Mouse (Mus musculus) intestine, postnatal 0 days (tissue): ENCODE results near the gene Atg101. TPM values are rescaled to one million over a fixed set of nuclear protein-coding genes. Genes with fewer than 3 reads are reported as not detected.

Source experiments
- ATAC-seq: fragments of 200-750 bp; cut with Nextera tagmentation; 2 replicates; pipeline ENCODE4 v1.8.0; 2017; ENCODE audit warnings: mild to moderate bottlenecking, moderate TSS enrichment, moderate library complexity
- H3K27ac ChIP-seq: fragments of 300-500 bp; sonication (generic); 2 replicates; pipeline ENCODE4 v1.5.1; 2014; ENCODE audit warnings: mild to moderate bottlenecking, low read depth, low read length, moderate library complexity
- H3K27me3 ChIP-seq: fragments of 300-500 bp; sonication (generic); replicated peaks from 2 replicates; pipeline ENCODE4 v1.6.1; 2014; ENCODE audit warnings: low read length, mixed read lengths; ENCODE audit not compliant: control insufficient read depth, insufficient read depth
- H3K36me3 ChIP-seq: fragments of 300-500 bp; sonication (generic); 2 replicates; pipeline ENCODE4 v1.6.1; 2014; ENCODE audit warnings: mild to moderate bottlenecking, moderate library complexity; ENCODE audit not compliant: control insufficient read depth, insufficient read depth
- H3K4me1 ChIP-seq: fragments of 300-500 bp; sonication (generic); replicated peaks from 2 replicates; pipeline ENCODE4 v1.6.1; 2014; ENCODE audit warnings: antibody characterized with exemption, low read length, mixed read lengths; ENCODE audit not compliant: control insufficient read depth, insufficient read depth
- H3K4me2 ChIP-seq: fragments of 300-500 bp; sonication (generic); replicated peaks from 2 replicates; pipeline ENCODE4 v1.6.1; 2014; ENCODE audit warnings: low read depth, mild to moderate bottlenecking, moderate library complexity
- H3K4me3 ChIP-seq: fragments of 300-500 bp; sonication (generic); 2 replicates; pipeline ENCODE4 v1.5.1; 2014; ENCODE audit warnings: low read depth, low read length
- H3K9ac ChIP-seq: fragments of 300-500 bp; sonication (generic); 2 replicates; pipeline ENCODE4 v1.6.1; 2014; ENCODE audit warnings: mild to moderate bottlenecking, low read depth, low read length
- H3K9me3 ChIP-seq: fragments of 300-500 bp; sonication (generic); 2 replicates; pipeline ENCODE4 v1.6.1; 2016; ENCODE audit warnings: mixed run types; ENCODE audit not compliant: control insufficient read depth
- CTCF ChIP-seq: sonication (generic); IDR thresholded peaks from 2 replicates; pipeline ENCODE4 v1.5.1; 2016; ENCODE audit warnings: low read depth, mild to moderate bottlenecking, control low read depth, antibody characterized with exemption, moderate library complexity
- WGBS: fragments of 180-500 bp; shearing (Covaris S2); extraction: QIAGEN DNeasy Blood & Tissue Kit; methylation state at CpG from one replicate; pipeline ENCODE4 v1.1.7; 2014; 5-methylcytosine and 5-hydroxymethylcytosine counted together
- polyA plus RNA-seq: library from polyadenylated mRNA; unstranded; fragments of >200 nt; fragmentation: Nextera tagmentation; extraction: Ambion mirVana; gene quantifications from 2 replicates; pipeline ENCODE4 v1.2.1, GENCODE M21; 2015

The Atg101 gene
- polyA plus RNA-seq, 1 experiment from 2014 or later, result 50.9 TPM

DNA sequence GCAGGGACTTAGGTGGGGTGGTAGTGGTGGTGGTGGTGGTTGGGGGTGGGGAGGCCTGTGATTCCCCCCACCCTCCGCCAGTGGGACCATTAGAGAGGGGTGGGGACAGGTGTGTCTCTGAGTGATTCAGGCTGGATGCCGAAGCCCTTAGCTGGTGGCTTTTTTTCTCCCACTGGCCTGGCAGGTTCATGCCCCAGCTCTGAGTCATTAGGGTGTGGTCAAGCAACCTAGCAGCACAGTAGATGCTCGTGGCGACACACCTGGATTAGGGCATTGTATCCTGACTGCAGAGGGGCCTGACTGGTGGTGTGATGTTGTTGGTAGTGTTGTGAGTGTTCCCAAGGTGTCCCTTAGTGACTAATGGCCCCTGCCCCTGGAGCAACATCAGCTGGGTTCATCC is 47.0 kb downstream of the Atg101 start:
- Histone ChIP-seq H3K9ac (no peak overlapping the region), H3K27me3 (no peaks in the 10 kb centered on the region), H3K4me1 (no peaks in the 10 kb centered on the region), H3K36me3 (no peaks in the 10 kb centered on the region), H3K4me2 (no peak overlapping the region), H3K27ac (no peak overlapping the region), H3K9me3 (no peaks in the 10 kb centered on the region), H3K4me3 (no peak overlapping the region)
- ATAC-seq, result peak; percentile 8; the same call in 1 of the 2 replicates
- no peak for TF ChIP-seq CTCF
- 39% methylated on average over 4 of the region's 4 CpGs for WGBS

DNA sequence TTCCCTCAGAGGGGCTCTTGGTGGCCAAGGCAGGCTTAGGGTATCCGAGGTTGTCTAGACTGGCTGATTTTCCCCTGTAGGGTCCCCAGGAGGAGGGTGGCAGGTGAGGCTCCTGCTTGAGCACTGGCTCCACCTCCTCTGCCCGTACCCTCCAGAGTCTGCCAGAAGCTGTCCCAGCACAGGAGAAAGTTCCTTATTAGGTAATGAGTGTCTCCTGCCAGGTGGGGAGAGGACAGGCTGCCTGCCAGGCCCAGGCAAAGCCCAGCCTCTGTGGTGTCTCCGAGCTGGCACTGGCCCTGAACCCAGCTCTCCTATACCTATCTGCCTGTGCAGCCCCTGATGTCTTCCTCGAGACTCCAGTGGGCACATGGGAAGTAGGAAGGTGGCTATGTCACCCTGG is 48.3 kb downstream of the Atg101 start:
- no peak for ATAC-seq
- Histone ChIP-seq H3K27me3 (no peaks in the 10 kb centered on the region), H3K36me3 (no peaks in the 10 kb centered on the region), H3K4me2 (no peak overlapping the region), H3K9me3 (no peaks in the 10 kb centered on the region), H3K9ac (no peak overlapping the region), H3K27ac (no peak overlapping the region), H3K4me1 (no peaks in the 10 kb centered on the region), H3K4me3 (no peak overlapping the region)
- TF ChIP-seq CTCF, result no peak
- WGBS, result 71% methylated on average over 4 of the region's 4 CpGs

DNA sequence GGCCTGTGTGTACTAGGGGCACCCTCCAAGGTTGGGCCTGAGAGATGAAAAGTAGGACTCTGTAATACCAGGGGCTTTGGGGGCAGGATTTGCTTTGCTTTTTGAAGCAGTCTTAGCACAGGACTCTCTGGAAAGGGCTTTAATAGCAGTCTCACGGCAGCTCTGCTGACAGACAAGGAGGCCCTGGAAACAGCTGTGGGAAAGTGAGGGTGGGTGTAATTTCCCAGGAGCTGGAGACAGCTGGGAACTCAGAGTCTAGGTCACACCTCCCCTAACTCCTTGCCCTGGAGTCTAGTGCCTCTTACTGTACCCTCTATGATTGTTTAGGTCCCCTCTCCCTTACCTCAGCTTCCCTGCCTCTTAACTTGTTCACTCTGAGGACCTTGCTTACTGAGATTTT is 49.1 kb downstream of the Atg101 start:
- Histone ChIP-seq H3K27me3 (no peaks in the 10 kb centered on the region), H3K9me3 (no peaks in the 10 kb centered on the region), H3K4me3 (no peak overlapping the region), H3K36me3 (no peaks in the 10 kb centered on the region), H3K4me2 (no peak overlapping the region), H3K27ac (no peak overlapping the region), H3K4me1 (no peaks in the 10 kb centered on the region), H3K9ac (no peak overlapping the region)
- no peak for TF ChIP-seq CTCF
- ATAC-seq, result no peak
- WGBS, result 32% methylated on average over 1 of the region's 1 CpGs

DNA sequence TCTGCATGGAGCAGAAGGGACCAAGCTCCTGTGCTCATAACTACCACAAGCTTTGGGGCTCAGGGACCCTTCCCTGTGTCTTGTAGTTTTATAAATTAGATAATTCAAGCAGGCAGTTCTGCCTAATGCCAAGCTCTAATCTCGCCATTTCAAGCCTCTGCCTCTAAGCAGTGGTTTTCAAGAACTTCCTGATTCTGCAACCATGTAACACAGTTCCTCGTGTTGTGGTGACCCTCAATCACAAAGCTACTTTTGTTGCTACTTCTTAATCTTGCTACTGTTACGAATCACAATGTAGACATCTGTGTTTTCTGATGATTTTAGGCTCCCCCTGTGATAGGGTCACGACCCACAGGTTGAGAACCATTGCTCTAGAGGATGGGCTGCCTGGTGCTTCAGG is 49.6 kb downstream of the Atg101 start:
- Histone ChIP-seq H3K27me3 (no peaks in the 10 kb centered on the region), H3K9me3 (no peaks in the 10 kb centered on the region), H3K4me2 (no peak overlapping the region), H3K9ac (no peak overlapping the region), H3K4me1 (no peaks in the 10 kb centered on the region), H3K4me3 (no peak overlapping the region), H3K36me3 (no peaks in the 10 kb centered on the region), H3K27ac (no peak overlapping the region)
- WGBS, result 70% methylated on average over 4 of the region's 4 CpGs
- ATAC-seq, result no peak
- TF ChIP-seq CTCF, result no peak

DNA sequence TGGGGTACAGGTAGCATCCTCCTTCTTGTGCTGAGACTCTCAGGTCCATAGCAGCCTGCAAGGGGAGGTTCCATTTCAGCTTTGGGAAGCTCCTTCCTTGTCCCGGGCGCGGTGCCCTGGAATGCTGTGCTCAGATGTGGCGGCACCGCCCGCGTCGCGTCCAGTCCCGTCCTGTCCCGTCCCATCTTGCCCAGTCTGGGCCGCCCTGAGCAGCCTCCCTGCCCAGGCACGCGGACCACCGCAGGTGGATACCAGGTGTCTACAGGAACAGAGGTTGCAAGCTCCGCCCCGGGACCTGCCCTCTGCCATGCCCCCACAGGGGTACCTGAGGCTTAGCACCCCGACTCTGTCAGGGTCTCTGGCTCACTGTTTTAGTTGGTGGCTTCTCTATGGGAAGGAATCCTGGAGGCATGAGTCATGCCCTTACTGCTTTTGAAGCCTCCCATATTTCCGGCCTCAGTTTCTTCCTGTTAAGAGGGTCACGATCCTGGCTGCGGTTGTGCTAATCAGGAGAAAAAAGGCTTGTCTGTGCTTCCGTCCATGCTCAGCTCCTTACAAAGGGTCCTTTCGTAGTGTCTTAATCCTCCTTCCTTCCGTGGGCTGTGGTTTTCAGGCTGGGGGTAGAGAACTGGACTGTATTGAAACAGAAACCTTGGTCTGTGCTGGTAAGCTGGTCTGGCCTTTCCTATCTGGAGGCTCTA is 52.6 kb downstream of the Atg101 start:
- H3K36me3 ChIP-seq, result no peaks in the 10 kb centered on the region
- no peak overlapping the region; the same call in 1 of the 2 replicates for H3K4me2 ChIP-seq
- H3K27ac ChIP-seq, result no peak overlapping the region
- 47% methylated on average over 24 of the region's 24 CpGs for WGBS
- TF ChIP-seq CTCF, result no peak
- H3K9me3 ChIP-seq, result no peaks in the 10 kb centered on the region
- no peak for ATAC-seq
- H3K9ac ChIP-seq, result no peak overlapping the region
- H3K4me3 ChIP-seq, result no peak overlapping the region
- no peaks in the 10 kb centered on the region for H3K27me3 ChIP-seq
- H3K4me1 ChIP-seq, result no peaks in the 10 kb centered on the region

- Histone ChIP-seq H3K36me3 (no peaks in the 10 kb centered on the region), H3K9ac (no peak overlapping the region), H3K27me3 (no peaks in the 10 kb centered on the region), H3K27ac (no peak overlapping the region), H3K4me2 (no peak overlapping the region), H3K4me1 (no peaks in the 10 kb centered on the region), H3K4me3 (no peak overlapping the region), H3K9me3 (no peaks in the 10 kb centered on the region)
- TF ChIP-seq CTCF, result no peak
- 67% methylated on average over 4 of the region's 4 CpGs for WGBS
- ATAC-seq, result no peak
Measured at GRCm38 (mm10) chr15:101338359-101338758, 54.3 kb downstream of the Atg101 start.
